Mouse (Mus musculus): Measurements from ENCODE around the gene Bpifb1.
"Not testable (repeated sequence)": the region's sequence is repeated elsewhere in the genome, so short reads cannot be mapped to it uniquely, and the experiment has no call there.

The Bpifb1 gene

GRCm38 (mm10) chr2:154211881-154212280 is 21.3 kb downstream of the Bpifb1 start:
- no peak for DNase-seq (ENCODE audit: low spot score)

GRCm38 (mm10) chr2:154215191-154215590 is 24.6 kb downstream of the Bpifb1 start:
- peak; percentile 63 for DNase-seq (ENCODE audit: low spot score)

GRCm38 (mm10) chr2:154219950-154220349 is 29.3 kb downstream of the Bpifb1 start:
- no peak for DNase-seq (ENCODE audit: low spot score)

- no peak for DNase-seq (ENCODE audit: low spot score)
Measured at GRCm38 (mm10) chr2:154223265-154223916, 32.8 kb downstream of the Bpifb1 start, which contains the start of gene Bpifb5. Gene Bpifb5 (plus strand): TSS chr2:154223742.

GRCm38 (mm10) chr2:154223917-154224273 is 33.3 kb downstream of the Bpifb1 start:
- DNase-seq (ENCODE audit: low spot score), result no peak

- no peak for DNase-seq (ENCODE audit: low spot score)
Measured at GRCm38 (mm10) chr2:154226991-154227390, 36.4 kb downstream of the Bpifb1 start.

- no peak for DNase-seq (ENCODE audit: low spot score)
Measured at GRCm38 (mm10) chr2:154227830-154228229, 37.2 kb downstream of the Bpifb1 start.

- DNase-seq (ENCODE audit: low spot score), result no peak
Measured at GRCm38 (mm10) chr2:154233426-154233825, 42.8 kb downstream of the Bpifb1 start.

GRCm38 (mm10) chr2:154240771-154241170 is 50.2 kb downstream of the Bpifb1 start:
- DNase-seq (ENCODE audit: low spot score), result no peak

GRCm38 (mm10) chr2:154242726-154243125 is 52.1 kb downstream of the Bpifb1 start:
- DNase-seq (ENCODE audit: low spot score), result not testable (repeated sequence)

GRCm38 (mm10) chr2:154243356-154244036 is 52.9 kb downstream of the Bpifb1 start:
- no peak for DNase-seq (ENCODE audit: low spot score)

GRCm38 (mm10) chr2:154245322-154245721 is 54.7 kb downstream of the Bpifb1 start:
- no peak for DNase-seq (ENCODE audit: low spot score)

GRCm38 (mm10) chr2:154255254-154255653 is 64.6 kb downstream of the Bpifb1 start:
- DNase-seq (ENCODE audit: low spot score), result not testable (repeated sequence)

- DNase-seq (ENCODE audit: low spot score), result no peak
Measured at GRCm38 (mm10) chr2:154255770-154256169, 65.2 kb downstream of the Bpifb1 start.

GRCm38 (mm10) chr2:154257554-154257953 is 66.9 kb downstream of the Bpifb1 start, which contains the start of gene Bpifb9a:
Gene Bpifb9a (plus strand): TSS chr2:154257854.
- not testable (repeated sequence) for DNase-seq (ENCODE audit: low spot score)

- not testable (repeated sequence) for DNase-seq (ENCODE audit: low spot score)
Measured at GRCm38 (mm10) chr2:154264397-154264796, 73.8 kb downstream of the Bpifb1 start.
